Mouse (Mus musculus) ES-E14 (cell line): ENCODE data around the gene Fiz1.

Experiments used
- CHD2 ChIP-seq: IDR thresholded peaks from 2 replicates; pipeline ENCODE4 v1.6.1; 2014; ENCODE audit warnings: mild to moderate bottlenecking, low read depth, low read length, inconsistent platforms
- HCFC1 ChIP-seq: IDR thresholded peaks from 2 replicates; pipeline ENCODE4 v1.6.1; 2012; ENCODE audit warnings: low read length, inconsistent platforms, borderline replicate concordance; ENCODE audit not compliant: insufficient read depth
- ZC3H11A ChIP-seq: IDR thresholded peaks from 2 replicates; pipeline ENCODE4 v1.6.1; 2012; ENCODE audit warnings: low read depth, mild to moderate bottlenecking, inconsistent platforms, low read length, borderline replicate concordance
- ZNF384 ChIP-seq: IDR thresholded peaks from 2 replicates; pipeline ENCODE4 v1.6.1; 2012; ENCODE audit warnings: low read depth, low read length, inconsistent platforms

DNA sequence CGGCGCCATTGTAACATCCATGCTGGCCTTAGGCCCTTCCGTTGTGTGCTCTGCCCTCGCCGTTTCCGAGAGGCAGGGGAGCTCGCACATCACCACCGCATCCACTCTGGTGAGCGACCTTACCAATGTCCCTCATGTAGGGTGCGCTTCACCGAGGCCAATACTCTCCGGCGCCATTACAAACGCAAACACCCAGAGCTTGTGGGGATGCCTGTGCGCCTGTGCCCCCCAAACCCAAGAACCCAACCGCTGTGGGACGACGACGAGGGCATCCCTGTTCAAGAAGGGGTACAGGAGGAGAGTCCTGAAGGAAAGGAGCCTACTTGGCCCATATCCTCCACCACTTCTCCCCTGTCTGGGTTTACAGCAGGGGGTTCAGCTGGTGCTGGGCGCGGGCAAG is 3.4 kb upstream of the Fiz1 start:
- TF ChIP-seq HCFC1 (no peak), ZNF384 (no peak), ZC3H11A (no peak), CHD2 (no peak)
